Mouse (Mus musculus): Measurements from ENCODE around the gene Ctbp2. TPM values are rescaled to one million over a fixed set of nuclear protein-coding genes. Genes with fewer than 3 reads are reported as not detected.

Gene Ctbp2
- polyA plus RNA-seq, 1 experiment from 2014 or later, result 42.7 TPM

- H3K27me3 ChIP-seq (replicated peaks; ENCODE audit: control insufficient read depth, insufficient read depth, low read length), result no peaks in the 10 kb centered on the region
- no peak overlapping the region for H3K4me2 ChIP-seq
- no peak overlapping the region for H3K9ac ChIP-seq (ENCODE audit: low read depth, low read length)
- no peak overlapping the region for H3K27ac ChIP-seq (ENCODE audit: low read depth, low read length)
- H3K4me1 ChIP-seq (replicated peaks; ENCODE audit: control insufficient read depth, insufficient read depth, low read length), result no peaks in the 10 kb centered on the region
- DNase-seq (ENCODE audit: low spot score) (no peak), ATAC-seq (replicated peaks; ENCODE audit: low FRiP score) (no peak)
- H3K9me3 ChIP-seq (ENCODE audit: control insufficient read depth, low read length), result no peaks in the 10 kb centered on the region
- 81% methylated on average over 7 of the region's 7 CpGs for WGBS
- no peaks in the 10 kb centered on the region; the same call in 1 of the 2 replicates for H3K36me3 ChIP-seq (ENCODE audit: control insufficient read depth, insufficient read depth, low read length)
- H3K4me3 ChIP-seq (ENCODE audit: low read depth, low read length), result no peak overlapping the region
Observed at GRCm38 (mm10) chr7:133018961-133019360, 105.2 kb downstream of the Ctbp2 start.

DNA sequence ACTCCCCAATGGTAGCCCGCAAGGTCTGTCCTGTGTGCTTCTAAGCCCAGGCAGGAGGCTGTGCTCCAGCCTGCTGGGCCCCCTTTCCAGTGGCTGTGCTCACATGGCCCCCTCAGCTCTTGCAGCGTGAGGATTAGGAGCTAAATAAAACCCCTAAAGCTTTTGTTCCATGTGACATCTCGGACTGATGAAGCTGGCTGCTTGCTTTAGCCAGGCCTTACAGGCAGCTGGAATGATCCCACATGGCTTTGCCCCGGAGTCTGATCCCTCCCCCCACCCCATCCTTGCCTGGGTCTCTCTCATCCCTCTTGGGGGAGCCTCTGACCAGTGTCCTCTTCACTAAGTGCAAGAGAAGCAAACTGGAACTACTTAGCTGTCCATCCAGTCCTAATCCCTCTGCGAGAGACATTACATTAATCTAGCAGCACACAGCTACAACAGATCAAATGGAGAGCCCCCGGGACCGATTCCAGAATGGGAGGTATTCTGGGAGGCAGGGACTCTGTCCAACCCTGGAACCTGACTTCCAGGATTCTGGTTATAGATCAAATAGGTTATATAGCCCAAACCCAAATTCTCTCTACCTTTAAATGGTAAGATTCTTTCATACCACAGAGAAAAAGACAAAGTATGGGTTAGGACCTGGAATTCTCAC is 108.6 kb downstream of the Ctbp2 start:
- no peak overlapping the region for H3K4me2 ChIP-seq
- H3K9me3 ChIP-seq (ENCODE audit: control insufficient read depth, low read length), result no peaks in the 10 kb centered on the region
- WGBS, result 78% methylated on average over 7 of the region's 7 CpGs
- no peaks in the 10 kb centered on the region; the same call in 1 of the 2 replicates for H3K4me1 ChIP-seq (replicated peaks; ENCODE audit: control insufficient read depth, insufficient read depth, low read length)
- H3K27ac ChIP-seq (ENCODE audit: low read depth, low read length), result no peak overlapping the region
- no peak overlapping the region for H3K9ac ChIP-seq (ENCODE audit: low read depth, low read length)
- H3K27me3 ChIP-seq (replicated peaks; ENCODE audit: control insufficient read depth, insufficient read depth, low read length), result no peaks in the 10 kb centered on the region
- ATAC-seq (replicated peaks; ENCODE audit: low FRiP score) (no peak), DNase-seq (ENCODE audit: low spot score) (no peak)
- H3K4me3 ChIP-seq (ENCODE audit: low read depth, low read length), result no peak overlapping the region
- peaks cover 4% of the 10 kb centered on the region; the same call in 1 of the 2 replicates for H3K36me3 ChIP-seq (ENCODE audit: control insufficient read depth, insufficient read depth, low read length)

GRCm38 (mm10) chr7:133014631-133015030 is 109.5 kb downstream of the Ctbp2 start:
- H3K4me1 ChIP-seq (replicated peaks; ENCODE audit: control insufficient read depth, insufficient read depth, low read length), result no peaks in the 10 kb centered on the region; the same call in 1 of the 2 replicates
- WGBS, result 92% methylated on average over 14 of the region's 14 CpGs

GRCm38 (mm10) chr7:133013923-133014322 is 110.2 kb downstream of the Ctbp2 start:
- Histone ChIP-seq H3K27ac (ENCODE audit: low read depth, low read length) (no peak overlapping the region), H3K36me3 (ENCODE audit: control insufficient read depth, insufficient read depth, low read length) (peaks cover 4% of the 10 kb centered on the region; the same call in 1 of the 2 replicates), H3K4me1 (replicated peaks; ENCODE audit: control insufficient read depth, insufficient read depth, low read length) (no peaks in the 10 kb centered on the region; the same call in 1 of the 2 replicates), H3K4me3 (ENCODE audit: low read depth, low read length) (no peak overlapping the region), H3K9me3 (ENCODE audit: control insufficient read depth, low read length) (no peaks in the 10 kb centered on the region), H3K9ac (ENCODE audit: low read depth, low read length) (no peak overlapping the region), H3K27me3 (replicated peaks; ENCODE audit: control insufficient read depth, insufficient read depth, low read length) (no peaks in the 10 kb centered on the region), H3K4me2 (no peak overlapping the region)
- WGBS, result 93% methylated on average over 10 of the region's 10 CpGs
- ATAC-seq (replicated peaks; ENCODE audit: low FRiP score) (no peak), DNase-seq (ENCODE audit: low spot score) (no peak)

More at GRCm38 (mm10) chr7:133014631-133015030, 109.5 kb downstream of the Ctbp2 start:
- Histone ChIP-seq H3K27me3 (replicated peaks; ENCODE audit: control insufficient read depth, insufficient read depth, low read length) (no peaks in the 10 kb centered on the region), H3K4me3 (ENCODE audit: low read depth, low read length) (no peak overlapping the region), H3K27ac (ENCODE audit: low read depth, low read length) (no peak overlapping the region), H3K36me3 (ENCODE audit: control insufficient read depth, insufficient read depth, low read length) (peaks cover 4% of the 10 kb centered on the region; the same call in 1 of the 2 replicates), H3K9ac (ENCODE audit: low read depth, low read length) (no peak overlapping the region), H3K9me3 (ENCODE audit: control insufficient read depth, low read length) (no peaks in the 10 kb centered on the region), H3K4me2 (no peak overlapping the region)
- ATAC-seq (replicated peaks; ENCODE audit: low FRiP score) (no peak), DNase-seq (ENCODE audit: low spot score) (no peak)

DNA sequence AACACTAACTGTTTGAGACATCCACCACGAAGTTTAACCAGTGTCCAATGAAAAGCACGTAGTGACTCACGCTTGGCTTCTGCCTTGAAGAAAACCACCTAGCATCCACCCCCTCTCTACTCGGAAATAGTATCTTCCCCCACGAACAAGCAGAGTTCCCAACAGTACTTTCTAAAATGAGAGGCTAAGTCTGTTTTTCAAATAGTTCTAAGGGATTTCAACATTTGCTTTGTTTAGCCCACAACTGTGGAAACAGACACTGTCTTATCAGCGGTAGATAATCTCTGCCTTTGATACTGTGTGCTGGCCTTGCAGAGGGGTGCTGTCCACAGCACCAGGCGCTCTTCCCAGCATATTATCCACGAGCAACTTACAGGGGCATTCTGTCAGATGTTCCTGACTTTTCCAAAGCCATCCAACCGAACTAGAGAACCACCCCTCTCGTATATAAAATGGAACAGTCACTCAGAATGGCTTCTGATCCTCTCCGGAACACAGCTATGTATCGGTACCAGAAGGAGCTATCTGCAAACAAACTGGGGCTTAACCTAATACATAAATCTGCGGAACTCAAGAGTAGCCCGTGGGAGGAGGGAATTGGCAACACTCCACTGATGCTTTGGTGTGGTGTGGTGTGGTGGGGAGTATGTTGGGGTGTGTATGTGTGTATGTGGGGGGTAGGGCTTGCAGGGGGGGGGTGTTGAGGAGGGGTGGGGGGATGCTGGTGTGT is 111.4 kb downstream of the Ctbp2 start:
- ATAC-seq (replicated peaks; ENCODE audit: low FRiP score) (no peak), DNase-seq (ENCODE audit: low spot score) (no peak)
- Histone ChIP-seq H3K4me3 (ENCODE audit: low read depth, low read length) (no peak overlapping the region), H3K36me3 (ENCODE audit: control insufficient read depth, insufficient read depth, low read length) (peaks cover 4% of the 10 kb centered on the region; the same call in 1 of the 2 replicates), H3K27me3 (replicated peaks; ENCODE audit: control insufficient read depth, insufficient read depth, low read length) (no peaks in the 10 kb centered on the region), H3K4me2 (no peak overlapping the region), H3K27ac (ENCODE audit: low read depth, low read length) (no peak overlapping the region), H3K4me1 (replicated peaks; ENCODE audit: control insufficient read depth, insufficient read depth, low read length) (peaks cover 3% of the 10 kb centered on the region; the same call in 1 of the 2 replicates), H3K9ac (ENCODE audit: low read depth, low read length) (no peak overlapping the region), H3K9me3 (ENCODE audit: control insufficient read depth, low read length) (no peaks in the 10 kb centered on the region)
- WGBS, result 59% methylated on average over 14 of the region's 14 CpGs

GRCm38 (mm10) chr7:133011611-133012010 is 112.5 kb downstream of the Ctbp2 start:
- no peak overlapping the region for H3K4me2 ChIP-seq
- H3K27me3 ChIP-seq (replicated peaks; ENCODE audit: control insufficient read depth, insufficient read depth, low read length), result no peaks in the 10 kb centered on the region
- H3K4me3 ChIP-seq (ENCODE audit: low read depth, low read length), result no peak overlapping the region
- WGBS, result 73% methylated on average over 4 of the region's 4 CpGs
- ATAC-seq (replicated peaks; ENCODE audit: low FRiP score) (no peak), DNase-seq (ENCODE audit: low spot score) (no peak)
- no peaks in the 10 kb centered on the region for H3K9me3 ChIP-seq (ENCODE audit: control insufficient read depth, low read length)
- H3K36me3 ChIP-seq (ENCODE audit: control insufficient read depth, insufficient read depth, low read length), result peaks cover 4% of the 10 kb centered on the region; the same call in 1 of the 2 replicates
- H3K27ac ChIP-seq (ENCODE audit: low read depth, low read length), result no peak overlapping the region
- no peak overlapping the region for H3K9ac ChIP-seq (ENCODE audit: low read depth, low read length)
- H3K4me1 ChIP-seq (replicated peaks; ENCODE audit: control insufficient read depth, insufficient read depth, low read length), result peaks cover 8% of the 10 kb centered on the region

DNA sequence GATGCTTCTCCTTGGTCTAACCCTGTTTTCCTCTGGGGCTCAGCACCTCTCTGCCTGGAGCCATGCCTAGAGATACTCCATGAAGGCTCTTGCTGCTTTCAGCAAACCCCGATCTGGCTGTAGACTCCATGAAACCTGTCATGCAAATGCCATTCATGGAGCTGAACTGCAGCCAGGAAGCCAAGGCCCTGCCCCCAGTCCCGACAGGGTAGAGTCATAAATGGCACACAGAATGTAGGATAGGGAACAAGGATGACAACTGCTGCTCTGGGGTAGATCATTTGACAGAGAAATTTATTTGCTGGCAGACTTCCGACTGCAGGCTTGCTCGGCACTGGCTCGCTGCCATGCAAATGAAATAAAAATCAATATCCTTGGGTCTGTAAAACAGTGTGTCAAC is 113.0 kb downstream of the Ctbp2 start:
- no peaks in the 10 kb centered on the region for H3K27me3 ChIP-seq (replicated peaks; ENCODE audit: control insufficient read depth, insufficient read depth, low read length)
- peaks cover 4% of the 10 kb centered on the region; the same call in 1 of the 2 replicates for H3K36me3 ChIP-seq (ENCODE audit: control insufficient read depth, insufficient read depth, low read length)
- H3K9ac ChIP-seq (ENCODE audit: low read depth, low read length), result no peak overlapping the region
- peaks cover 8% of the 10 kb centered on the region for H3K4me1 ChIP-seq (replicated peaks; ENCODE audit: control insufficient read depth, insufficient read depth, low read length)
- no peak overlapping the region for H3K4me3 ChIP-seq (ENCODE audit: low read depth, low read length)
- H3K9me3 ChIP-seq (ENCODE audit: control insufficient read depth, low read length), result no peaks in the 10 kb centered on the region
- no peak overlapping the region for H3K27ac ChIP-seq (ENCODE audit: low read depth, low read length)
- no peak for DNase-seq (ENCODE audit: low spot score)
- WGBS, result 66% methylated on average over 5 of the region's 5 CpGs
- ATAC-seq (replicated peaks; ENCODE audit: low FRiP score), result no peak
- H3K4me2 ChIP-seq, result no peak overlapping the region

- H3K9ac ChIP-seq (ENCODE audit: low read depth, low read length), result no peak overlapping the region
- 89% methylated on average over 3 of the region's 3 CpGs for WGBS
- ATAC-seq (replicated peaks; ENCODE audit: low FRiP score) (no peak), DNase-seq (ENCODE audit: low spot score) (no peak)
- no peak overlapping the region for H3K27ac ChIP-seq (ENCODE audit: low read depth, low read length)
- H3K4me2 ChIP-seq, result no peak overlapping the region
- H3K36me3 ChIP-seq (ENCODE audit: control insufficient read depth, insufficient read depth, low read length), result peaks cover 4% of the 10 kb centered on the region; the same call in 1 of the 2 replicates
- no peak overlapping the region for H3K4me3 ChIP-seq (ENCODE audit: low read depth, low read length)
- H3K4me1 ChIP-seq (replicated peaks; ENCODE audit: control insufficient read depth, insufficient read depth, low read length), result peaks cover 10% of the 10 kb centered on the region
- H3K9me3 ChIP-seq (ENCODE audit: control insufficient read depth, low read length), result no peaks in the 10 kb centered on the region
- H3K27me3 ChIP-seq (replicated peaks; ENCODE audit: control insufficient read depth, insufficient read depth, low read length), result no peaks in the 10 kb centered on the region
Observed at GRCm38 (mm10) chr7:133010477-133010876, 113.7 kb downstream of the Ctbp2 start.

All from liver, embryonic 11.5 days (tissue).